Mouse (Mus musculus) hindbrain, embryonic 14.5 days (tissue): ENCODE results near the gene Rasl10b. TPM values are rescaled to one million over a fixed set of nuclear protein-coding genes. Genes with fewer than 3 reads are reported as not detected.

Source experiments
- ATAC-seq: fragments of 200-750 bp; cut with Nextera tagmentation; 2 replicates; pipeline ENCODE4 v1.8.0; 2017; ENCODE audit warnings: moderate number of reproducible peaks, mild to moderate bottlenecking, moderate TSS enrichment, moderate library complexity; ENCODE audit not compliant: low FRiP score
- DNase-seq: peaks from one replicate; pipeline ENCODE4 v3.0.0-alpha.2; 2015; ENCODE audit warnings: low spot score
- H3K27ac ChIP-seq: fragments of 300-500 bp; sonication (generic); 2 replicates; pipeline ENCODE4 v1.5.1; 2014; ENCODE audit warnings: mild to moderate bottlenecking, moderate library complexity
- H3K27me3 ChIP-seq: fragments of 300-500 bp; sonication (generic); 2 replicates; pipeline ENCODE4 v1.6.1; 2014; ENCODE audit warnings: mild to moderate bottlenecking, low read length, mixed read lengths; ENCODE audit not compliant: control insufficient read depth, insufficient read depth
- H3K36me3 ChIP-seq: fragments of 300-500 bp; sonication (generic); replicated peaks from 2 replicates; pipeline ENCODE4 v1.6.1; 2014; ENCODE audit not compliant: control insufficient read depth, insufficient read depth
- H3K4me1 ChIP-seq: fragments of 300-500 bp; sonication (generic); replicated peaks from 2 replicates; pipeline ENCODE4 v1.6.1; 2014; ENCODE audit warnings: antibody characterized with exemption, low read length, mixed read lengths; ENCODE audit not compliant: control insufficient read depth, insufficient read depth
- H3K4me2 ChIP-seq: fragments of 300-500 bp; sonication (generic); replicated peaks from 2 replicates; pipeline ENCODE4 v1.6.1; 2014; ENCODE audit warnings: mild to moderate bottlenecking, moderate library complexity
- H3K4me3 ChIP-seq: fragments of 300-500 bp; sonication (generic); replicated peaks from 2 replicates; pipeline ENCODE4 v1.5.1; 2014; ENCODE audit warnings: mild to moderate bottlenecking, low read length
- H3K9ac ChIP-seq: fragments of 300-500 bp; sonication (generic); 2 replicates; pipeline ENCODE4 v1.6.1; 2014
- H3K9me3 ChIP-seq: fragments of 300-500 bp; sonication (generic); 2 replicates; pipeline ENCODE4 v1.6.1; 2016; ENCODE audit warnings: low read length; ENCODE audit not compliant: control insufficient read depth
- WGBS: fragments of 180-500 bp; shearing (Covaris S2); extraction: QIAGEN DNeasy Blood & Tissue Kit; methylation state at CpG from one replicate; pipeline ENCODE4 v1.1.7; 2014; 5-methylcytosine and 5-hydroxymethylcytosine counted together
- polyA plus RNA-seq: library from polyadenylated mRNA; unstranded; fragments of >200 nt; fragmentation: Nextera tagmentation; extraction: Ambion mirVana; gene quantifications from 2 replicates; pipeline ENCODE4 v1.2.1, GENCODE M21; 2014

Gene Rasl10b
- polyA plus RNA-seq, 1 experiment from 2014 or later = 28.6 TPM

DNA sequence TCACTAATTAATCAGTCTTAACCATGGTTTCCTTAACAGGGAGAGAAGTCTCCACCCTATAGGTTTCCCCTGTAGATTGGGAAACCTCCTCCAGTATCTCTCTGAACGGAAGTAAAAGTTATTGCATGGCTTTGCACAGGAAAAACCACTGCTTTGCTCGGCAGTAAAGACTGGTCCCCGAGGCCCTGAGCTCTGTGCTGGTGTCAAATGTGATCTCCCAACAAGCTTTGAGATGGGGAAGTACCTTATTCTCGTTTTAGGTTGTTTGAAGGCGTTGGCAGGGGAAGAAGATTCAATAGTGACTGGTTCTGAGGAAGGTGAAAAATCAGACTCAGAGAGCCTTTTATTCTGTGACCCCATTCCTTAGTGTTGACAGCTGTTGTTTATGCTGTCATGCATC lies 10.2 kb upstream of the Rasl10b start:
- Histone ChIP-seq H3K27ac (no peak overlapping the region), H3K9me3 (no peaks in the 10 kb centered on the region), H3K4me3 (no peak overlapping the region), H3K9ac (no peak overlapping the region), H3K36me3 (peaks cover 77% of the 10 kb centered on the region), H3K27me3 (no peaks in the 10 kb centered on the region), H3K4me2 (no peak overlapping the region), H3K4me1 (no peaks in the 10 kb centered on the region; the same call in 1 of the 2 replicates)
- DNase-seq = no peak
- 81% methylated on average over 5 of the region's 5 CpGs for WGBS
- no peak for ATAC-seq

DNA sequence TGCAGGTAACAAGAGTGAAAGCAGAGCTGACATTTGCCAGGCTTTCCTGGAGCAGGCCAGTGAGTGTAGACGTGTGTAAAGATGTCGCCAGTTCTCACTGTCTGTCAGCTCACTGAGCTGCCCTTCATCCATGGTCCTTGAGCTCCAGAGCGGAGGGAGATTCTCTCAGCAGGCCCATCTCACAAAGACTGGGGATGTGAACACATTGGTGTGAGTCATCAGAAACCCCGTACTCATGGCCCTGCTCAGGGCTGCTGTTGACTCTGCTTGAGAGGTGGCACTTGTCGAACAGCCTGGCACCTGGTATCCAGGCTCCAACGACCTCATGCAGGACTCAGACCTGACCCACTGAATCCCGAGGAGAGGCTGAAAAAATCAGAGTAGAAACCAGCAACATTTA lies 5.2 kb upstream of the Rasl10b start:
- H3K27me3 ChIP-seq = no peaks in the 10 kb centered on the region

DNA sequence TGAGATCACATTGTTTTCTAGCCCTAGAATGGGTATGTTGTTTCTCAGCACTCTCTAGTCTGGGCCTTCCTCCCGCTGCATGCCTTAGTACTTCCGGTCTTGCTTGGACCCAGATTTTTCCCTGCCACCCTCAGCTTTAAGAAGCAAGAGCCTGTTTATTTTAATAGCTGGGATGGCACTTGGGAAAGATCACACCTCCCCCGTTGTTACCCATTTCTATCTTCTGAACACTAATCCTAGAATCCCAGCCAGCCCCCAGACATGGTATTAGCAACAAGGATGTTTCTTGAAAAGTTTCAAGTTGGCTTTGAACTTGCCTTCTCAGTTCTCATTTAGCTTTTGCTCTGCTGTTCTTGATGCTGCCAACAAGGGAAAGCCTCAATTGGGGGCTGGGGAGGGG lies 2.5 kb upstream of the Rasl10b start:
- peaks cover 22% of the 10 kb centered on the region for H3K36me3 ChIP-seq
- no peak overlapping the region for H3K4me3 ChIP-seq
- no peak overlapping the region for H3K4me2 ChIP-seq
- ATAC-seq (no peak), DNase-seq (no peak)
- no peaks in the 10 kb centered on the region for H3K9me3 ChIP-seq
- no peak overlapping the region for H3K9ac ChIP-seq
- no peaks in the 10 kb centered on the region for H3K27me3 ChIP-seq
- WGBS = 66% methylated on average over 3 of the region's 3 CpGs
- peaks cover 12% of the 10 kb centered on the region; the same call in 1 of the 2 replicates for H3K4me1 ChIP-seq
- no peak overlapping the region for H3K27ac ChIP-seq

More for the DNA sequence above, 5.2 kb upstream of the Rasl10b start:
- no peak overlapping the region for H3K4me2 ChIP-seq
- WGBS = 89% methylated on average over 7 of the region's 7 CpGs
- H3K27ac ChIP-seq = no peak overlapping the region
- no peak overlapping the region for H3K4me3 ChIP-seq
- ATAC-seq (no peak), DNase-seq (no peak)
- H3K36me3 ChIP-seq = peaks cover 41% of the 10 kb centered on the region
- no peak overlapping the region for H3K9ac ChIP-seq
- H3K9me3 ChIP-seq = no peaks in the 10 kb centered on the region
- H3K4me1 ChIP-seq = no peaks in the 10 kb centered on the region

DNA sequence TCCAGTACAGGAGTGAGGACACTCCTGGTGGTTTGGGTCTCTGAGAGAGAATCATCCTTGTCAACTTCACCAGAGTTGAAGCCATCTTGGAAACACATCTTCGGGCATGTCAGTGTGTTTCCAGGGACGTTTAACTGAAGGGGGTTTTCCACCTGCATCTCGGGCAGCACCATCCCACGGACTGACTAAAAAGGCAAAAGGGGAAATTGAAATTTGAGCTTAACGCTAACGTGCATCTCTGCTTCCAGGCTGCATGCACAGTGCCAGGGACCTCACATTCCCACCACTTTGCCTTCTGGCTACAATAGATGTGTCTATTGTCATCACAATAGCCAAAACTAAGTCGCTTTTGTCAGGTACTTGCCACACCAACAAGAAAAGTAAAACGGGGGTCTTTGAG lies 695 bp upstream of the Rasl10b start:
- no peak overlapping the region for H3K4me2 ChIP-seq
- H3K4me3 ChIP-seq = no peak overlapping the region
- 39% methylated on average over 8 of the region's 8 CpGs for WGBS
- H3K27me3 ChIP-seq = no peaks in the 10 kb centered on the region
- H3K9me3 ChIP-seq = no peaks in the 10 kb centered on the region
- no peak for DNase-seq
- H3K9ac ChIP-seq = no peak overlapping the region
- no peak overlapping the region for H3K27ac ChIP-seq
- peaks cover 12% of the 10 kb centered on the region; the same call in 1 of the 2 replicates for H3K4me1 ChIP-seq
- H3K36me3 ChIP-seq = peaks cover 8% of the 10 kb centered on the region
- ATAC-seq = no peak

DNA sequence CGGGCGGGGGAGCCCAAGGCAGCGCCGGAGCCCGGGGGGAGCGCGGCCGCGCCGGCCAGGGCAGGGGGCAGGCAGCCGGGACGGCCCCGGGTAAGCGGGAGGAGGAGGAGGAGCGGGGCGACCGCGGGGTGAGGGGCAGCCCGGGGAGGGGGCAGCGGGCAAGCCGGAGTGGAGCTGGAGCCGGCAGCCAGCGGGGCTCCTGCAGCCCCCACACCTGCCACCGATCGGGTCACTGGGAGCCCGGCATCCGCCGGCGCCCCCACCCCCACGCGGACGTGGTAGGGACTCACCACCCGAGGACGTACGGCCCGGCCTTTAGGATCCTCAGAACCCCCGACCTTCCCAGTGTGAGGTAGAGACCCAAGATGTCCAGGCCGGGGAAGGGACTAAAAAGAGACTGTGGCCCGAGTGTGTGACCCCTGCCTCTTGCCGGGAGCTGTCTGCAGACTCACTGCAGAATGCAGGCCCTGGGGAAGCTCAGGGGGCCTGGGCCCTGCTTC lies 905 bp downstream of the Rasl10b start:
- H3K27ac ChIP-seq = peak overlapping the region; percentile 49; the same call in 1 of the 2 replicates
- peaks cover 12% of the 10 kb centered on the region; the same call in 1 of the 2 replicates for H3K4me1 ChIP-seq
- no peak for DNase-seq
- no peaks in the 10 kb centered on the region for H3K9me3 ChIP-seq
- H3K9ac ChIP-seq = peak overlapping the region; percentile 89
- peak overlapping the region; percentile 77 for H3K4me3 ChIP-seq
- 1% methylated on average over 38 of the region's 40 CpGs for WGBS
- peak overlapping the region; percentile 69 for H3K4me2 ChIP-seq
- ATAC-seq = peak; percentile 59
- no peaks in the 10 kb centered on the region for H3K27me3 ChIP-seq
- no peaks in the 10 kb centered on the region for H3K36me3 ChIP-seq

- WGBS = 19% methylated on average over 6 of the region's 6 CpGs
- Histone ChIP-seq H3K36me3 (no peaks in the 10 kb centered on the region), H3K4me3 (peak overlapping the region; percentile 77), H3K27ac (no peak overlapping the region), H3K27me3 (no peaks in the 10 kb centered on the region), H3K4me1 (peaks cover 12% of the 10 kb centered on the region; the same call in 1 of the 2 replicates), H3K9ac (peak overlapping the region; percentile 89), H3K4me2 (peak overlapping the region; percentile 69), H3K9me3 (no peaks in the 10 kb centered on the region)
- no peak for DNase-seq
- no peak for ATAC-seq
These were observed 1.6 kb downstream of the Rasl10b start for GRCm38 (mm10) chr11:83410510-83410909.

DNA sequence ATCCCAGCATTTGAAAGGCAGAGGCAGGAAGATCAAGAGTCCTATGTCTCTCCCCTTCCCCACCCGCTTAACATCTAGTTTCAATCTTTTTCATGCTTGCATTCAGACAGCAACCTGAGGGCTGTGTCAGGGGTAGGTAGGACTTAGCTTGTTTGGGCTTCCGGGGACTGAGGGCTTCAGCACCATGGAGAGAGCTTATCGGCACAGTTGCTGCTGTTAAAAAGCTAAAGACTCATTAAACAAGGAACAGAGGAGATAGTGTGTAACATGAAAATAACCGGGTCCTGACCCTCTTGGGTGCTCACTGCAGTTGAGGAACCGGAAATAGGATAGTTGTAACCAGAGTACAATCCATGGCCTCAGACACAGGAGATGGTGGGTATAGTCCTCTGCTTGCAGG lies 8.1 kb downstream of the Rasl10b start:
- H3K4me1 ChIP-seq = no peaks in the 10 kb centered on the region; the same call in 1 of the 2 replicates
- no peaks in the 10 kb centered on the region for H3K9me3 ChIP-seq
- no peaks in the 10 kb centered on the region for H3K36me3 ChIP-seq
- H3K4me2 ChIP-seq = no peak overlapping the region
- no peak overlapping the region for H3K9ac ChIP-seq
- ATAC-seq (no peak), DNase-seq (peak; percentile 56)
- H3K27ac ChIP-seq = no peak overlapping the region
- peaks cover 26% of the 10 kb centered on the region for H3K27me3 ChIP-seq
- WGBS = 21% methylated on average over 5 of the region's 5 CpGs
- no peak overlapping the region for H3K4me3 ChIP-seq

- WGBS = 84% methylated on average over 7 of the region's 7 CpGs
- Histone ChIP-seq H3K4me2 (no peak overlapping the region), H3K4me3 (no peak overlapping the region), H3K4me1 (no peaks in the 10 kb centered on the region; the same call in 1 of the 2 replicates), H3K36me3 (no peaks in the 10 kb centered on the region), H3K27me3 (peaks cover 26% of the 10 kb centered on the region), H3K27ac (no peak overlapping the region), H3K9ac (no peak overlapping the region), H3K9me3 (no peaks in the 10 kb centered on the region)
- DNase-seq (no peak), ATAC-seq (no peak)
These were observed 8.8 kb downstream of the Rasl10b start for GRCm38 (mm10) chr11:83417708-83418107.

GRCm38 (mm10) chr11:83418566-83418965 lies 9.6 kb downstream of the Rasl10b start:
- 9% methylated on average over 38 of the region's 38 CpGs for WGBS
- peak; percentile 49 for ATAC-seq
- H3K4me2 ChIP-seq = peak overlapping the region; percentile 41
- peaks cover 26% of the 10 kb centered on the region for H3K27me3 ChIP-seq
- H3K27ac ChIP-seq = no peak overlapping the region
- H3K36me3 ChIP-seq = no peaks in the 10 kb centered on the region
- H3K4me3 ChIP-seq = peak overlapping the region; percentile 12; the same call in 1 of the 2 replicates
- no peaks in the 10 kb centered on the region; the same call in 1 of the 2 replicates for H3K4me1 ChIP-seq
- no peak for DNase-seq
- no peaks in the 10 kb centered on the region for H3K9me3 ChIP-seq
- H3K9ac ChIP-seq = no peak overlapping the region

- 39% methylated on average over 4 of the region's 4 CpGs for WGBS
- H3K9me3 ChIP-seq = no peaks in the 10 kb centered on the region
- H3K9ac ChIP-seq = no peak overlapping the region
- H3K27ac ChIP-seq = no peak overlapping the region
- ATAC-seq (no peak), DNase-seq (no peak)
- H3K27me3 ChIP-seq = peaks cover 26% of the 10 kb centered on the region
- H3K4me2 ChIP-seq = no peak overlapping the region
- no peaks in the 10 kb centered on the region; the same call in 1 of the 2 replicates for H3K4me1 ChIP-seq
- no peak overlapping the region for H3K4me3 ChIP-seq
- no peaks in the 10 kb centered on the region for H3K36me3 ChIP-seq
These were observed 11.4 kb downstream of the Rasl10b start for GRCm38 (mm10) chr11:83420338-83420737.
